Mouse (Mus musculus): ENCODE data around the gene Gm37240. TPM values are rescaled to one million over a fixed set of nuclear protein-coding genes. Genes with fewer than 3 reads are reported as not detected.

The Gm37240 gene
- total RNA-seq, 2 experiments from 2014 or later = 0.92 to 1.4 TPM

- DNase-seq (ENCODE audit: extremely low spot score in 1 of 2, low spot score in 1 of 2) = no peak
These were observed 1172.1 kb downstream of the Gm37240 start for GRCm38 (mm10) chr3:84715073-84715768.

GRCm38 (mm10) chr3:84712941-84713340 is 1174.4 kb downstream of the Gm37240 start:
- DNase-seq (ENCODE audit: extremely low spot score in 1 of 2, low spot score in 1 of 2) = no peak

- DNase-seq (ENCODE audit: extremely low spot score in 1 of 2, low spot score in 1 of 2) = no peak
These were observed 1176.6 kb downstream of the Gm37240 start for GRCm38 (mm10) chr3:84710723-84711122.

GRCm38 (mm10) chr3:84709967-84710366 is 1177.4 kb downstream of the Gm37240 start:
- DNase-seq (ENCODE audit: extremely low spot score in 1 of 2, low spot score in 1 of 2) = no peak

- no peak for DNase-seq (ENCODE audit: extremely low spot score in 1 of 2, low spot score in 1 of 2)
These were observed 1178.2 kb downstream of the Gm37240 start for GRCm38 (mm10) chr3:84709100-84709499.

GRCm38 (mm10) chr3:84708469-84708868 is 1178.8 kb downstream of the Gm37240 start:
- DNase-seq (ENCODE audit: extremely low spot score in 1 of 2, low spot score in 1 of 2) = no peak

- DNase-seq (ENCODE audit: extremely low spot score in 1 of 2, low spot score in 1 of 2) = no peak
These were observed 1182.1 kb downstream of the Gm37240 start for GRCm38 (mm10) chr3:84705224-84705623.

GRCm38 (mm10) chr3:84703083-84703810 is 1184.1 kb downstream of the Gm37240 start:
- no peak for DNase-seq (ENCODE audit: extremely low spot score in 1 of 2, low spot score in 1 of 2)

GRCm38 (mm10) chr3:84701964-84702363 is 1185.4 kb downstream of the Gm37240 start:
- DNase-seq (ENCODE audit: extremely low spot score in 1 of 2, low spot score in 1 of 2) = no peak

- no peak for DNase-seq (ENCODE audit: extremely low spot score in 1 of 2, low spot score in 1 of 2)
These were observed 1185.8 kb downstream of the Gm37240 start for GRCm38 (mm10) chr3:84701509-84701908.

GRCm38 (mm10) chr3:84696428-84696917 is 1190.8 kb downstream of the Gm37240 start:
- peak in 1 of 2 experiments; percentile 19 for DNase-seq (ENCODE audit: extremely low spot score in 1 of 2, low spot score in 1 of 2)

GRCm38 (mm10) chr3:84695867-84696361 is 1191.4 kb downstream of the Gm37240 start:
- DNase-seq (ENCODE audit: extremely low spot score in 1 of 2, low spot score in 1 of 2) = no peak

GRCm38 (mm10) chr3:84695418-84695817 is 1191.9 kb downstream of the Gm37240 start:
- DNase-seq (ENCODE audit: extremely low spot score in 1 of 2, low spot score in 1 of 2) = no peak

- no peak for DNase-seq (ENCODE audit: extremely low spot score in 1 of 2, low spot score in 1 of 2)
These were observed 1193.4 kb downstream of the Gm37240 start for GRCm38 (mm10) chr3:84693886-84694285.

GRCm38 (mm10) chr3:84692647-84693199 is 1194.6 kb downstream of the Gm37240 start:
- DNase-seq (ENCODE audit: extremely low spot score in 1 of 2, low spot score in 1 of 2) = peak in 1 of 2 experiments; percentile 40

GRCm38 (mm10) chr3:84690091-84690771 is 1197.1 kb downstream of the Gm37240 start:
- no peak for DNase-seq (ENCODE audit: extremely low spot score in 1 of 2, low spot score in 1 of 2)

GRCm38 (mm10) chr3:84689656-84690055 is 1197.7 kb downstream of the Gm37240 start:
- no peak for DNase-seq (ENCODE audit: extremely low spot score in 1 of 2, low spot score in 1 of 2)

GRCm38 (mm10) chr3:84688176-84688575 is 1199.1 kb downstream of the Gm37240 start:
- no peak for DNase-seq (ENCODE audit: extremely low spot score in 1 of 2, low spot score in 1 of 2)

- DNase-seq (ENCODE audit: extremely low spot score in 1 of 2, low spot score in 1 of 2) = no peak
These were observed 1199.9 kb downstream of the Gm37240 start for GRCm38 (mm10) chr3:84687488-84687846.

- DNase-seq (ENCODE audit: extremely low spot score in 1 of 2, low spot score in 1 of 2) = no peak
These were observed 1200.4 kb downstream of the Gm37240 start for GRCm38 (mm10) chr3:84686799-84687487.
